Mouse (Mus musculus): ENCODE measurements around the gene Herc1.

Herc1 gene

GRCm38 (mm10) chr9:66349860-66350787 lies at the start of gene Herc1:
Herc1 (plus strand) TSS chr9:66350450.
- DNase-seq: peak; percentile 96 to 98

- DNase-seq: no peak
Observed at GRCm38 (mm10) chr9:66304320-66305090, 45.7 kb upstream of the Herc1 start.

- DNase-seq: peak; percentile 14 to 24
Observed at GRCm38 (mm10) chr9:66305121-66306112, 44.8 kb upstream of the Herc1 start.

GRCm38 (mm10) chr9:66306414-66306813 lies 43.8 kb upstream of the Herc1 start:
- DNase-seq: no peak

GRCm38 (mm10) chr9:66307341-66307740 lies 42.9 kb upstream of the Herc1 start:
- peak; percentile 76 to 83 for DNase-seq

- DNase-seq: no peak
Observed at GRCm38 (mm10) chr9:66308741-66309140, 41.5 kb upstream of the Herc1 start.

GRCm38 (mm10) chr9:66311458-66311857 lies 38.8 kb upstream of the Herc1 start:
- no peak for DNase-seq

- no peak for DNase-seq
Observed at GRCm38 (mm10) chr9:66316603-66317002, 33.6 kb upstream of the Herc1 start.

GRCm38 (mm10) chr9:66322010-66322931 lies 28.0 kb upstream of the Herc1 start:
- peak in 1 of 2 experiments; percentile 16 for DNase-seq

- DNase-seq: no peak
Observed at GRCm38 (mm10) chr9:66326879-66327278, 23.4 kb upstream of the Herc1 start.

- DNase-seq: no peak
Observed at GRCm38 (mm10) chr9:66329474-66329873, 20.8 kb upstream of the Herc1 start.

- DNase-seq: no peak
Observed at GRCm38 (mm10) chr9:66330437-66330836, 19.8 kb upstream of the Herc1 start.

GRCm38 (mm10) chr9:66331548-66331947 lies 18.7 kb upstream of the Herc1 start:
- no peak for DNase-seq

- DNase-seq: no peak
Observed at GRCm38 (mm10) chr9:66332393-66332792, 17.9 kb upstream of the Herc1 start.

- DNase-seq: no peak
Observed at GRCm38 (mm10) chr9:66337280-66337679, 13.0 kb upstream of the Herc1 start.

GRCm38 (mm10) chr9:66338005-66338782 lies 12.1 kb upstream of the Herc1 start:
- peak; percentile 16 to 46 for DNase-seq

- no peak for DNase-seq
Observed at GRCm38 (mm10) chr9:66339714-66340113, 10.5 kb upstream of the Herc1 start.

- DNase-seq: no peak
Observed at GRCm38 (mm10) chr9:66340394-66341094, 9.7 kb upstream of the Herc1 start.

GRCm38 (mm10) chr9:66347405-66348035 lies 2.7 kb upstream of the Herc1 start:
- no peak for DNase-seq

All from kidney, postnatal 4 days (tissue).